Mouse (Mus musculus) left cerebral cortex, postnatal 4 days (tissue): ENCODE data around the gene Tmc6. TPM values are rescaled to one million over a fixed set of nuclear protein-coding genes. Genes with fewer than 3 reads are reported as not detected.

Experiments used
- DNase-seq: peaks from one replicate; pipeline ENCODE4 v3.0.0-alpha.2; 2022
- intact Hi-C: fragments of 180-260 bp; cut with DNase I; formaldehyde crosslinking; loops from one replicate; pipeline ENCODE4 v1.15.1; 2025
- total RNA-seq, 2 experiments: library from RNA; stranded (reverse); gene quantifications; 2 replicates each; pipeline ENCODE4 v1.2.3; 2021

The Tmc6 gene
- total RNA-seq, 2 experiments from 2014 or later, result 3.5 TPM

DNA sequence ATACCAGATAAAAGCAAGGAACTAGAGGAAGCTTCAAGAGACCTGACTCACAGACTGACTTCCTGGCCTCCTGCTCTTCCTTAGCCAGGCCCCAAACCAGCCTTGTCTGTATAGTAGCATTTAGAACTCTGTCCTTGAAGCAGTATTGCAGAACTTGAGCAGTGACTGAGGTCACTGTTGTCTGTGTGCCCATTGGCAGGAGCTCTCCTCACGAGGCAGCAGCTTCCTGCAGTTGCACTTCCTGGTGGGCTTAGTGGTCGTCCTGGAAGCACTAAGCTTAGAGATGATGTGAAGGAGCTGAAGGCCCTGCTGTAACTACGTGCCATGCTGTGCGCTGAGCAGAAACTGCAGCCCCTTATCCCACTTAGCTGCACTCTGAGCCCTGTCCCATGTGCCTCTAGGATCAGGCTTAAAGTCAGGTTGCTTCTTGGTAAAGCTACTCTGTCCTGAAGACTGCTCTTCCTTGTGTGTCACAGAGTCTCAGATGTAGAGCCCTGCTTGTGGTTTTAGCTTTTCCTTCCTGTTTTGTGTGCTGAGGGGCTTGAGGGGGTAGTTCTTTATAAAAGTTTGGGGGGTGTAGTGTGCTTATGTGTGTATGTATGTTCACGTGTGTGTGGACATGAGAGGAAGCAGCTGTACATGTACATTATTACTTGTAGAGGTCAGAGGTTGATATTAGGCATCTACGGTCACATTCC lies 57.2 kb downstream of the Tmc6 start:
- DNase-seq, result no peak
- intact Hi-C loops, result no loop called here

DNA sequence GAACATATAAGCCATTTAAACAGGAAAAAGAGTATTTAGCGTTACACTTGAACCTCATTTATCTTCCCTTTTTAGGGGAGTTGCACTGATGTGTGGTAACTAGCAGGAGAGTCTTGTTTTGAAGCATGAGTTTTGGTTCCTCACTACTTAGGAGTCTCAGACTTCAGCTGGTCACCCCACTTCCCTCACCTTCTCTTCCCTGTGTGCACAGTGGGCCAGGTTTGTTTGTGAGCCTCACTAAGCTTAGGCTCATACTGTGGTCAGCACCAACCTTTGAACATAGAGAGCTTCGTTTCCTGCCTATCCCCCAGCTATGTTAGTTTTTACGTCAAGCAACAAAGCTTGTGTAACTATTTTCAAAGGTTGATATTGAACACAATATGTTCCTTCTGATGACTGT lies 63.2 kb downstream of the Tmc6 start:
- intact Hi-C loops, result no loop called here

More for the DNA sequence above, 63.2 kb downstream of the Tmc6 start:
- DNase-seq, result no peak

Other genes with a start within 250 kb of the Tmc6 start
- gene Tnrc6c, start 127.9 kb downstream of the Tmc6 start, total RNA-seq, result 10 to 100 TPM; 89.8 to 90.7 TPM
- 1 to 10 TPM; 1.2 to 1.5 TPM for gene Tmc8, start 122 bp downstream of the Tmc6 start, total RNA-seq
- gene 6030468B19Rik, start 15.5 kb upstream of the Tmc6 start, total RNA-seq, result not detected
- gene Gm20708, start 27.5 kb upstream of the Tmc6 start, total RNA-seq, result 1 to 10 TPM; 4.4 to 5.1 TPM
- gene Syngr2, start 27.5 kb upstream of the Tmc6 start, total RNA-seq, result 10 to 100 TPM in 1 of 2 experiments, 1 to 10 TPM in 1; 9.2 to 14.1 TPM
- 10 to 100 TPM in 1 of 2 experiments, 1 to 10 TPM in 1; 7.8 to 11.5 TPM for gene Afmid, start 43.7 kb upstream of the Tmc6 start, total RNA-seq
- gene Tk1, start 43.9 kb upstream of the Tmc6 start, total RNA-seq, result 1 to 10 TPM; 8.9 to 9.0 TPM
- 1 to 10 TPM; 6.3 to 6.7 TPM for gene Birc5, start 67.1 kb upstream of the Tmc6 start, total RNA-seq
- not detected for gene Tmem235, start 78.6 kb upstream of the Tmc6 start, total RNA-seq
- gene Tha1, start 91.3 kb upstream of the Tmc6 start, total RNA-seq, result 1 to 10 TPM; 2.1 to 3.3 TPM
- gene Socs3, start 187.8 kb upstream of the Tmc6 start, total RNA-seq, result 1 to 10 TPM; 3.8 to 4.1 TPM
- gene Pgs1, start 204.1 kb upstream of the Tmc6 start, total RNA-seq, result 10 to 100 TPM; 56.9 to 58.6 TPM